Mouse (Mus musculus): ENCODE measurements around the gene Zfp85. TPM values are rescaled to one million over a fixed set of nuclear protein-coding genes. Genes with fewer than 3 reads are reported as not detected.
A peak's percentile ranks its signal among the peaks of the same experiment; 100 is the strongest.
"Not testable (repeated sequence)": the region's sequence is repeated elsewhere in the genome, so short reads cannot be mapped to it uniquely, and the experiment has no call there.

Zfp85 gene
- 5.4 and 5.5 TPM in 2 replicates for polyA plus RNA-seq (2016; fragmentation: Nextera tagmentation; extraction: Ambion mirVana)

DNA sequence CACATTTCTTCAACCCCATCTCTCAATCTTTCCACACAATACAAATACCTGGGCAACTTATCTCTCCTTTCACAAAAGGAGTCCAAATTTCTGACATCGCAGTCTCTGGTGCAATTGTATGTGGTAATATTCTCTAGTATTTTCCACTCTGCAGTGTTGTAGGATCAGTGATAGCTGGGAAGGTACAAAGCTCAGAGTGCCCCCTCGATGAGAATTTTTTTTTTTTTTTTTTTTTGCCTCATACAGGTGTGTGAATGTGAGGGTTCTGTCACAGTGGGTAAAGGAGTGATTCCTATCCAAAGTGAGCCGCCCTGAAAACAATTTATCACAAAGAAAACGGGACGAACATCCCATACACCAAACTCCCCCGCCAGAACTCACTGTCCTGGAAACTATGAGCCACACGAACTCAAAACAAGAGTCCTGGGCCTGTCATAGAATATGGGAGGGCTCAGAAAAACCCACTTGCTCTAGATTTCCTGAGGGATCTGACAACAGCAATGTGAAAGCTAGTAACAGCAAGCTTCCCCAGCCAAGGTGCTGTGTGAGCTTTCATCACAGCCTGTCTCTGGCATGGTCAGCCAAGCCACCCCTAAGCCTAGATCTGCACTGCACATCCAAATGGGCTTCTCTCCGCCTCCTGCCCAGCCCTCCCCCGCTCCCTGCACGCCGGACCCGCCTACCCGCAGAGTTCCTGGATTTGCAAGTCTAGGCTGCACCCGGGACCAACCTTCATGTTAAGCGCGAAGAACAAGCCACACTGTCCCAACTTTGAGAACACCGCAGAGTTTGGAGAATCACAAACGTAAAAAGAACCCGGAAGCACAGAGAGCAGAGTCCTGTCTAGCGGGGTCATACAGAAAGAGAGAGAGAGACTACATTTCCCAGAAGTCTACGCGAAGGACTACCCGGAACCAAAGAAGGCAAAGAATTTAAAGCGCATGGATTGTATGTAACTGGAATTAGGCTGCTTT lies at the start of gene Zfp85:
Zfp85 (minus strand) TSS at position 896 of the 974 bp plus-strand sequence.
- 7% methylated on average over 24 of the region's 24 CpGs for WGBS
- Histone ChIP-seq H3K4me1 (peaks cover 4% of the 10 kb centered on the region), H3K4me3 (peak within 1 kb of the TSS; percentile 68), H3K36me3 (peaks cover 10% of the 10 kb centered on the region), H3K27ac (peak within 1 kb of the TSS; percentile 67; the same call in 1 of the 2 replicates), H3K9me3 (replicated peaks) (no peaks in the 10 kb centered on the region), H3K4me2 (replicated peaks) (peak within 1 kb of the TSS; percentile 63), H3K27me3 (no peaks in the 10 kb centered on the region), H3K9ac (peak within 1 kb of the TSS; percentile 63)
- ATAC-seq (ENCODE audit: low FRiP score), result peak; percentile 95

GRCm38 (mm10) chr13:67799151-67799550 lies 44.1 kb upstream of the Zfp85 start:
- ATAC-seq (ENCODE audit: low FRiP score); H3K4me3 ChIP-seq; H3K9ac ChIP-seq; H3K27ac ChIP-seq; H3K4me2 ChIP-seq (replicated peaks); H3K27me3 ChIP-seq; H3K9me3 ChIP-seq (replicated peaks); H3K4me1 ChIP-seq; H3K36me3 ChIP-seq: not testable (repeated sequence)
- 86% methylated on average over 3 of the region's 3 CpGs for WGBS

GRCm38 (mm10) chr13:67798618-67799017 lies 43.6 kb upstream of the Zfp85 start:
- Histone ChIP-seq H3K4me3 (no peak overlapping the region), H3K4me2 (replicated peaks) (no peak overlapping the region), H3K27ac (no peak overlapping the region), H3K9ac (no peak overlapping the region), H3K9me3 (replicated peaks) (no peaks in the 10 kb centered on the region), H3K27me3 (no peaks in the 10 kb centered on the region), H3K36me3 (no peaks in the 10 kb centered on the region), H3K4me1 (no peaks in the 10 kb centered on the region)
- WGBS, result 66% methylated on average over 3 of the region's 3 CpGs
- ATAC-seq (ENCODE audit: low FRiP score), result no peak

DNA sequence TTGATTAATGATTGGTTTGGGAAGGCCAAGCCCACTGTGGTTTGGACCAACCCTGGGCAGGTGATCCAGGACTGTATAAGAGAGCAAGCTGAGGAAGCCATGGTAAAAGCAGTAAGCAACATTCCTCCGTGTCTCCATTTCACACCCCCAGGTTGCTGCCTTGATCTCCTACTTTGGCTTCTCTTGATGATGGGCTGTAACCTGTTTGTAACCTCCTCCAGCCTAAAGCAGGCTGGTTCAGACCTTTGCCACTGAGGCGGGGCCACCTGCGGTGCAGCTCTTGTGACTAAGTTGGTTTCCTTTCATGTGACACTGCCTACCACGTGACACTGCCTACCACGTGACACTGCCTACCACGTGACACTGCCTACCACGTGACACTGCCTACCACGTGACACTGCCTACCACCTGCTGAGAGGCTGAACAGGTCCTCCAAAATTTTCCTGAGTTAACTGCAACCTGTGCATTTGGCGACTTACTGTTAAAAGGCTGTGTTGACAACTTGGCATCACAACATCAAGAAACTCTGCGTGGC lies 37.0 kb upstream of the Zfp85 start:
- H3K27me3 ChIP-seq, result no peaks in the 10 kb centered on the region
- no peak overlapping the region for H3K4me3 ChIP-seq
- no peaks in the 10 kb centered on the region for H3K4me1 ChIP-seq
- 0 out of 2 replicates have a peak, but pooled peaks cover 7% of the 10 kb centered on the region for H3K9me3 ChIP-seq (replicated peaks)
- peaks cover 8% of the 10 kb centered on the region; the same call in 1 of the 2 replicates for H3K36me3 ChIP-seq
- 90% methylated on average over 10 of the region's 10 CpGs for WGBS
- ATAC-seq (ENCODE audit: low FRiP score), result no peak
- no peak overlapping the region for H3K4me2 ChIP-seq (replicated peaks)
- H3K27ac ChIP-seq, result no peak overlapping the region
- H3K9ac ChIP-seq, result no peak overlapping the region

GRCm38 (mm10) chr13:67779265-67780221 lies 24.5 kb upstream of the Zfp85 start, which contains the start of gene Zfp493:
TSS of gene Zfp493 (plus strand) at chr13:67779693.
- no peak within 1 kb of the TSS for H3K27ac ChIP-seq

GRCm38 (mm10) chr13:67763031-67763768 lies 8.2 kb upstream of the Zfp85 start:
- Histone ChIP-seq H3K4me3 (no peak overlapping the region), H3K27me3 (no peaks in the 10 kb centered on the region), H3K9ac (no peak overlapping the region), H3K9me3 (replicated peaks) (no peaks in the 10 kb centered on the region), H3K4me1 (no peaks in the 10 kb centered on the region), H3K36me3 (no peaks in the 10 kb centered on the region), H3K27ac (no peak overlapping the region), H3K4me2 (replicated peaks) (no peak overlapping the region)
- ATAC-seq (ENCODE audit: low FRiP score), result no peak
- 81% methylated on average over 2 of the region's 2 CpGs for WGBS

More at GRCm38 (mm10) chr13:67779265-67780221, 24.5 kb upstream of the Zfp85 start, which contains the start of gene Zfp493:
- Histone ChIP-seq H3K36me3 (no peaks in the 10 kb centered on the region), H3K27me3 (no peaks in the 10 kb centered on the region), H3K9me3 (replicated peaks) (peaks cover 5% of the 10 kb centered on the region; the same call in 1 of the 2 replicates), H3K4me2 (replicated peaks) (peak within 1 kb of the TSS; percentile 77), H3K4me3 (peak within 1 kb of the TSS; percentile 56), H3K4me1 (peaks cover 6% of the 10 kb centered on the region), H3K9ac (peak within 1 kb of the TSS; percentile 66)
- ATAC-seq (ENCODE audit: low FRiP score), result peak; percentile 96
- 9% methylated on average over 26 of the region's 26 CpGs for WGBS

GRCm38 (mm10) chr13:67759966-67760365 lies 4.9 kb upstream of the Zfp85 start:
- H3K27me3 ChIP-seq, result no peaks in the 10 kb centered on the region
- no peak overlapping the region for H3K4me2 ChIP-seq (replicated peaks)
- H3K4me3 ChIP-seq, result no peak overlapping the region
- no peak for ATAC-seq (ENCODE audit: low FRiP score)
- no peak overlapping the region for H3K27ac ChIP-seq
- H3K36me3 ChIP-seq, result no peaks in the 10 kb centered on the region
- WGBS, result 100% methylated on average over 1 of the region's 1 CpGs
- no peaks in the 10 kb centered on the region for H3K9me3 ChIP-seq (replicated peaks)
- H3K9ac ChIP-seq, result no peak overlapping the region
- H3K4me1 ChIP-seq, result no peaks in the 10 kb centered on the region

GRCm38 (mm10) chr13:67755761-67756160 lies 733 bp upstream of the Zfp85 start:
- no peaks in the 10 kb centered on the region for H3K9me3 ChIP-seq (replicated peaks)
- 85% methylated on average over 6 of the region's 6 CpGs for WGBS
- H3K4me1 ChIP-seq, result peaks cover 4% of the 10 kb centered on the region
- H3K4me2 ChIP-seq (replicated peaks), result peak overlapping the region; percentile 63; the same call in 1 of the 2 replicates
- peaks cover 7% of the 10 kb centered on the region; the same call in 1 of the 2 replicates for H3K36me3 ChIP-seq
- no peak overlapping the region for H3K27ac ChIP-seq
- H3K27me3 ChIP-seq, result no peaks in the 10 kb centered on the region
- no peak for ATAC-seq (ENCODE audit: low FRiP score)
- no peak overlapping the region for H3K4me3 ChIP-seq
- no peak overlapping the region for H3K9ac ChIP-seq

DNA sequence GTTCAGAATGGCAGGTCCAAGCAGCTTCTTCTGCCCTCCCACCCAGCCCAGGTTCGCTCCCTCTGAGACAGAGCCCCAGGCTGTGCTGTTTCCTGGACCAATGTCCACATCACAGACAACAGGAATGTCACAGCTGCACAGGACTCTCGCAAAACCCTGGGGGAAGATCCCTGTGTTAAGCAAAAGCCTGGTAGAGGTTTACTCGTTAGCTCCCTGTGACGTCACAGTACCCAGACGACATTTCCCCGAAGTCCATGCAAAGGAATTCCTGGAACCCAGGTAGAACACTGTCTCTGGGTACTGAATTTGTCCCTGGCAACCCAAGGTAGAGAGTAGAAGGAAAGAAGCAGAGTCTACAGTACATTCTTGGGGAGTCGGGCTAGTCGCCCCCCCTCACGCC lies 11.1 kb downstream of the Zfp85 start:
- Histone ChIP-seq H3K4me3 (no peak overlapping the region), H3K27me3 (no peaks in the 10 kb centered on the region), H3K27ac (no peak overlapping the region), H3K4me2 (replicated peaks) (no peak overlapping the region), H3K9ac (no peak overlapping the region), H3K9me3 (replicated peaks) (peaks cover 9% of the 10 kb centered on the region), H3K4me1 (no peaks in the 10 kb centered on the region), H3K36me3 (peaks cover 15% of the 10 kb centered on the region)
- WGBS, result 94% methylated on average over 9 of the region's 9 CpGs
- no peak for ATAC-seq (ENCODE audit: low FRiP score)

DNA sequence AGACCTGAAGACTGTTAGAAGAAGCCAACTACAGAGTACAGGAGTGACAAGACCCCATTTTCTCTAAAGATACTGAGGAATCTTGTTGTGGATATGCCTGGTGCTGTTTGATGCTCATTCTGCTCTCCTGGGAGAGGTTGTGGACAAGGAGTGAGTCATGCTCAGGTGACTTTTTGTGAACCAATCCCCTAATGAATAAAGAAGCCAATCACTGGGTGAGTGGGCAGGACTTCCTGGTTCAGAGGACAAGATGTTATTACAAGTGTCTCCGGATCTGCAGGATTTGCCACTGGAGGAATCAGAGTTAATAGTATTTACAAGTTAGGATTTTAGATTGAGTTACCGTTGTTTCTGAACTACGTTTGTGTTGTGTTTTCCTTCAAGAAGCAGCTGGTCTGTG lies 12.1 kb downstream of the Zfp85 start:
- Histone ChIP-seq H3K9ac (no peak overlapping the region), H3K4me2 (replicated peaks) (no peak overlapping the region), H3K4me3 (no peak overlapping the region), H3K27ac (no peak overlapping the region), H3K27me3 (no peaks in the 10 kb centered on the region), H3K4me1 (no peaks in the 10 kb centered on the region), H3K36me3 (peaks cover 5% of the 10 kb centered on the region), H3K9me3 (replicated peaks) (peaks cover 6% of the 10 kb centered on the region; the same call in 1 of the 2 replicates)
- no peak for ATAC-seq (ENCODE audit: low FRiP score)
- WGBS, result 92% methylated on average over 3 of the region's 3 CpGs

GRCm38 (mm10) chr13:67734391-67734790 lies 20.6 kb downstream of the Zfp85 start:
- not testable (repeated sequence) for H3K9me3 ChIP-seq (replicated peaks); H3K4me2 ChIP-seq (replicated peaks); H3K9ac ChIP-seq; H3K4me3 ChIP-seq; H3K27me3 ChIP-seq; ATAC-seq (ENCODE audit: low FRiP score); H3K27ac ChIP-seq; H3K4me1 ChIP-seq; H3K36me3 ChIP-seq
- 94% methylated on average over 9 of the region's 9 CpGs for WGBS

Measured in hindbrain, embryonic 12.5 days (tissue).